9 mouse cellular contexts compared by ENCODE assay signal in genomic region chr1:75413749-75414148, GRCm38 (mm10). TPM values are rescaled to one million over a fixed set of nuclear protein-coding genes. Genes with fewer than 3 reads are reported as not detected.
A peak's percentile ranks its signal among the peaks of the same experiment; 100 is the strongest.
DNase-seq lines count a peak whose midpoint lies in the region; ATAC-seq and TF ChIP-seq lines count a peak whose summit lies in the region.
"Had no signal": no experiment of that assay in that cellular context is flagged by ENCODE, and none has a peak within 500 bp of the region (broad histone marks: within the 10 kb centered on the region; RNA-seq: fewer than 3 reads in every experiment).

No protein-coding gene starts in this region.

- no peaks in the 10 kb centered on the region for H3K27me3 ChIP-seq in forebrain, postnatal 0 days (ENCODE audit: insufficient read depth, low read length)
- 0 out of 2 replicates have a peak, but pooled peaks cover 5% of the 10 kb centered on the region for H3K27me3 ChIP-seq in forebrain, embryonic 13.5 days
- H3K27me3 ChIP-seq in lung, postnatal 0 days (replicated peaks; ENCODE audit: insufficient read depth, low read length): no peaks in the 10 kb centered on the region

- no peak overlapping the region for H3K9ac ChIP-seq in forebrain, postnatal 0 days
- no peak overlapping the region for H3K9ac ChIP-seq in forebrain, embryonic 13.5 days
- no peak overlapping the region for H3K9ac ChIP-seq in lung, postnatal 0 days (replicated peaks; ENCODE audit: low read depth)

- WGBS in forebrain, postnatal 0 days: 61% methylated on average over 3 of the region's 3 CpGs
- WGBS in forebrain, embryonic 13.5 days: 55% methylated on average over 3 of the region's 3 CpGs
- 60% methylated on average over 3 of the region's 3 CpGs for WGBS in lung, postnatal 0 days

- no peaks in the 10 kb centered on the region for H3K9me3 ChIP-seq in forebrain, postnatal 0 days (ENCODE audit: low read length)
- H3K9me3 ChIP-seq in forebrain, embryonic 13.5 days (replicated peaks): no peaks in the 10 kb centered on the region
- H3K9me3 ChIP-seq in lung, postnatal 0 days (ENCODE audit: low read length): no peaks in the 10 kb centered on the region

- TF ChIP-seq EP300 in lung, postnatal 0 days (IDR thresholded peaks at IDR 0.05): no peak

- no peak for ATAC-seq in forebrain, postnatal 0 days
- no peak for ATAC-seq in forebrain, embryonic 13.5 days
- ATAC-seq in lung, postnatal 0 days: no peak
- no peak for ATAC-seq in erythroid progenitor cell, adult 5-6 weeks (replicated peaks; ENCODE audit: low FRiP score, poor library complexity, severe bottlenecking)

- H3K4me3 ChIP-seq in forebrain, postnatal 0 days (ENCODE audit: low read depth, low read length): no peak overlapping the region
- no peak overlapping the region for H3K4me3 ChIP-seq in forebrain, embryonic 13.5 days
- H3K4me3 ChIP-seq in lung, postnatal 0 days (ENCODE audit: low read depth, low read length): no peak overlapping the region

- peaks cover 20% of the 10 kb centered on the region for H3K36me3 ChIP-seq in forebrain, postnatal 0 days (ENCODE audit: insufficient read depth)
- peaks cover 6% of the 10 kb centered on the region; the same call in 1 of the 2 replicates for H3K36me3 ChIP-seq in forebrain, embryonic 13.5 days (ENCODE audit: poor library complexity, severe bottlenecking)
- H3K36me3 ChIP-seq in lung, postnatal 0 days (ENCODE audit: insufficient read depth, low read length): no peaks in the 10 kb centered on the region

- DNase-seq in forebrain, postnatal 0 days: no peak
- DNase-seq in lung, postnatal 0 days (ENCODE audit: low spot score): no peak
- no peak for DNase-seq in lung, adult 18-20 months
- DNase-seq in cerebellum, adult 9-11 months: peak; percentile 88
- peak; percentile 48 for DNase-seq in kidney, postnatal 10 days
- no peak for DNase-seq in adrenal gland, adult 18-20 months (ENCODE audit: low spot score in 2 of 2)

- no peak overlapping the region for H3K4me2 ChIP-seq in forebrain, postnatal 0 days (ENCODE audit: low read depth)
- no peak overlapping the region for H3K4me2 ChIP-seq in forebrain, embryonic 13.5 days
- H3K4me2 ChIP-seq in lung, postnatal 0 days (replicated peaks; ENCODE audit: low read depth, low read length): no peak overlapping the region

- H3K27ac ChIP-seq in forebrain, postnatal 0 days (ENCODE audit: low read depth, low read length): no peak overlapping the region
- H3K27ac ChIP-seq in forebrain, embryonic 13.5 days: no peak overlapping the region
- no peak overlapping the region for H3K27ac ChIP-seq in lung, postnatal 0 days (ENCODE audit: low read length)

- TF ChIP-seq CTCF in forebrain, postnatal 0 days (IDR thresholded peaks at IDR 0.05; ENCODE audit: low read depth): peak; percentile 53
- peak; percentile 57 for TF ChIP-seq CTCF in lung, postnatal 0 days (IDR thresholded peaks at IDR 0.05)

- H3K4me1 ChIP-seq in forebrain, postnatal 0 days (ENCODE audit: insufficient read depth): no peaks in the 10 kb centered on the region
- H3K4me1 ChIP-seq in forebrain, embryonic 13.5 days: peaks cover 19% of the 10 kb centered on the region
- no peaks in the 10 kb centered on the region for H3K4me1 ChIP-seq in lung, postnatal 0 days (ENCODE audit: insufficient read depth, low read depth, low read length)

RNA-seq across cellular contexts. Expression of gene Gmppa, which starts 22.0 kb away (rescaled TPM):
- 57.3 and 68.3 TPM in 2 replicates for total RNA-seq in forebrain, postnatal 0 days (2014; rRNA removed)
- polyA plus RNA-seq in forebrain, postnatal 0 days (2015; fragmentation: Nextera tagmentation; extraction: Ambion mirVana): 64.0 and 64.9 TPM in 2 replicates
- 53.7 and 62.7 TPM in 2 replicates for polyA plus RNA-seq in forebrain, embryonic 13.5 days (2015; fragmentation: Nextera tagmentation; extraction: Ambion mirVana)
- polyA plus RNA-seq in lung, postnatal 0 days (2015; fragmentation: Nextera tagmentation; extraction: Ambion mirVana): 58.4 and 58.9 TPM in 2 replicates
- total RNA-seq in erythroid progenitor cell, adult 5-6 weeks (2015; ENCODE audit: low replicate concordance): 17.6 and 23.1 TPM in 2 replicates
- 3.6 and 10.8 TPM in 2 replicates for total RNA-seq in erythroid progenitor cell, adult 5-6 weeks (2017; ENCODE audit: low replicate concordance)
- 10 to 100 TPM; 53.2 to 56.1 TPM for total RNA-seq in adrenal gland, adult 18-20 months (2021)

RNA-seq across cellular contexts. Expression of gene Asic4, which starts 36.5 kb away (rescaled TPM):
- total RNA-seq in forebrain, postnatal 0 days (2014; rRNA removed): 21.2 and 21.4 TPM in 2 replicates
- polyA plus RNA-seq in forebrain, postnatal 0 days (2015; fragmentation: Nextera tagmentation; extraction: Ambion mirVana): 6.3 and 7.7 TPM in 2 replicates
- polyA plus RNA-seq in forebrain, embryonic 13.5 days (2015; fragmentation: Nextera tagmentation; extraction: Ambion mirVana): 4.0 and 5.4 TPM in 2 replicates
- not detected in 2 replicates for polyA plus RNA-seq in lung, postnatal 0 days (2015; fragmentation: Nextera tagmentation; extraction: Ambion mirVana)
- total RNA-seq in erythroid progenitor cell, adult 5-6 weeks (2015; ENCODE audit: low replicate concordance): not detected in 2 replicates
- not detected in 2 replicates for total RNA-seq in erythroid progenitor cell, adult 5-6 weeks (2017; ENCODE audit: low replicate concordance)
- 1 to 10 TPM; 5.1 to 8.1 TPM for total RNA-seq in adrenal gland, adult 18-20 months (2021)
- total RNA-seq: hematopoietic stem cell, adult 5-6 weeks had no signal

RNA-seq across cellular contexts. Expression of gene Speg, which starts 38.7 kb away (rescaled TPM):
- 44.4 and 56.3 TPM in 2 replicates for total RNA-seq in forebrain, postnatal 0 days (2014; rRNA removed)
- 17.8 and 20.6 TPM in 2 replicates for polyA plus RNA-seq in forebrain, postnatal 0 days (2015; fragmentation: Nextera tagmentation; extraction: Ambion mirVana)
- 7.6 and 9.0 TPM in 2 replicates for polyA plus RNA-seq in forebrain, embryonic 13.5 days (2015; fragmentation: Nextera tagmentation; extraction: Ambion mirVana)
- polyA plus RNA-seq in lung, postnatal 0 days (2015; fragmentation: Nextera tagmentation; extraction: Ambion mirVana): 15.4 and 16.4 TPM in 2 replicates
- total RNA-seq in erythroid progenitor cell, adult 5-6 weeks (2015; ENCODE audit: low replicate concordance): not detected in 2 replicates
- 0.13 TPM in 1 of 2 replicates, not detected in the other for total RNA-seq in erythroid progenitor cell, adult 5-6 weeks (2017; ENCODE audit: low replicate concordance)
- total RNA-seq in adrenal gland, adult 18-20 months (2021): 10 to 100 TPM in 1 of 2 experiments, 1 to 10 TPM in 1; 7.3 to 10.8 TPM

RNA-seq across cellular contexts. Expression of gene Des, which starts 53.6 kb away (rescaled TPM):
- 1.0 and 1.4 TPM in 2 replicates for total RNA-seq in forebrain, postnatal 0 days (2014; rRNA removed)
- 1.2 TPM in 2 replicates for polyA plus RNA-seq in forebrain, postnatal 0 days (2015; fragmentation: Nextera tagmentation; extraction: Ambion mirVana)
- 0.81 and 1.1 TPM in 2 replicates for polyA plus RNA-seq in forebrain, embryonic 13.5 days (2015; fragmentation: Nextera tagmentation; extraction: Ambion mirVana)
- 59.4 and 67.3 TPM in 2 replicates for polyA plus RNA-seq in lung, postnatal 0 days (2015; fragmentation: Nextera tagmentation; extraction: Ambion mirVana)
- total RNA-seq in erythroid progenitor cell, adult 5-6 weeks (2015; ENCODE audit: low replicate concordance): not detected in 2 replicates
- total RNA-seq in erythroid progenitor cell, adult 5-6 weeks (2017; ENCODE audit: low replicate concordance): not detected in 2 replicates
- total RNA-seq in adrenal gland, adult 18-20 months (2021): 10 to 100 TPM; 15.9 to 21.3 TPM
- total RNA-seq: hematopoietic stem cell, adult 5-6 weeks had no signal

Comparison
In these comparisons a context has a peak if more than half of its experiments do, and no peak if none do; other contexts are left out.
1. DNase-seq: peak in cerebellum, adult 9-11 months (single experiment) and kidney, postnatal 10 days (single experiment); none in forebrain, postnatal 0 days (single experiment), lung, postnatal 0 days (single experiment), lung, adult 18-20 months (0 of 2) and adrenal gland, adult 18-20 months (0 of 2).
2. RNA of gene Asic4, which starts 36.5 kb away (total RNA-seq): 21.2 to 21.4 TPM in forebrain, postnatal 0 days and 5.1 to 8.1 TPM in adrenal gland, adult 18-20 months; not detected in erythroid progenitor cell, adult 5-6 weeks; every median in the first group is over 4 times any median in the second.
3. RNA of gene Speg, which starts 38.7 kb away (total RNA-seq): 44.4 to 56.3 TPM in forebrain, postnatal 0 days and 7.3 to 10.8 TPM in adrenal gland, adult 18-20 months; 0.13 TPM in erythroid progenitor cell, adult 5-6 weeks; every median in the first group is over 4 times any median in the second.